Mouse (Mus musculus): Measurements from ENCODE around the gene Upf3b. TPM values are rescaled to one million over a fixed set of nuclear protein-coding genes. Genes with fewer than 3 reads are reported as not detected.
"Not testable (repeated sequence)": the region's sequence is repeated elsewhere in the genome, so short reads cannot be mapped to it uniquely, and the experiment has no call there.

Gene Upf3b
- total RNA-seq, 2 experiments from 2014 or later: 6.7 to 10.2 TPM

DNA sequence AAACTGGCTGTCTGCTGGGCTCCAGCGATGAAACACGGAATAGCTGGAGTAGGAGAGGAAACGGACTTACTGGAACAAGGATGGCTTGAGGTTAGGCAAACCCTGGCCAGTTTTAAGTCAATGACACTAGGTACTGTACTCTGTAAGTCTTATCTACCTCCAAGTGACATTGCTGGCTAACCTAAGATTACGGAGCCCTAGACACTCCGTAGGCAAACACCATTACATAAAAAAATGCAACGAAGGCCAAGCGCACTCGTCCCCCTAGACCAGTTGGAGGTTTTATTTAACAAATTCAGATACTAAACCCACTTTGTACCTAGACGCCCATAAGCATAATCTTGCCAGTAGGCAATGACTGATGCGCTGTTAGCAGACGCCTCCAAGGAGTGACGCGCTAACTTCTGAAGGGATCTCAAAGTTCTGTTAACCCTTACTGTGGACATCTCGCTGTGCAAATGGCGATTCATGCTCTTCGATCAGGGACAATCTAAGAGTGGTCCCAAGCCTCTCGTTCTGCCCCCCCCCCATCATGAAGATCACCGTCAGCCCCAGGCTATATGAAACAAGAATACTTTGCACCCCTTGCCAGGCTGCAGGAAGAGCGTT lies 25.7 kb downstream of the Upf3b start:
- intact Hi-C loops (cut with DNase I): no loop called here

DNA sequence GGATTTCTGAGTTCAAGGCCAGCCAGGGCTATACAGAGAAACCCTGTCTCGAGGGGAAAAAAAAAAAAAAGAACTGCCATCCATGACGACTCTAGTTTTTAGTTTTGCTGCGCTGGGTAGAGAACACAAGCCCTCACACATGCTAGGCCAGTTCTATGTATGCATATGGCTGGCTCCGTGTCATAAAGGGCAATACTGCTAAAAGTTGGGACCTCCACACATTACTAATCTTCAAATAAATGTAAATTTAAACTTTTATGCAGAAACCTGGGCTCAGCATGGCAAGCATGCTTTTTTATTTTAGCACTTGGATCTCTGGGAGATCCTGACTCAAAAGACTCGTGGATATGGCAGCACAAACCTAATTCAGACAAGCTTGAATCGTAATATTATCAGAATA lies 28.9 kb downstream of the Upf3b start:
- no peak for DNase-seq
- intact Hi-C loops (cut with DNase I): no loop called here

More for the DNA sequence above, 25.7 kb downstream of the Upf3b start:
- peak in 1 of 2 experiments; percentile 19 for DNase-seq

DNA sequence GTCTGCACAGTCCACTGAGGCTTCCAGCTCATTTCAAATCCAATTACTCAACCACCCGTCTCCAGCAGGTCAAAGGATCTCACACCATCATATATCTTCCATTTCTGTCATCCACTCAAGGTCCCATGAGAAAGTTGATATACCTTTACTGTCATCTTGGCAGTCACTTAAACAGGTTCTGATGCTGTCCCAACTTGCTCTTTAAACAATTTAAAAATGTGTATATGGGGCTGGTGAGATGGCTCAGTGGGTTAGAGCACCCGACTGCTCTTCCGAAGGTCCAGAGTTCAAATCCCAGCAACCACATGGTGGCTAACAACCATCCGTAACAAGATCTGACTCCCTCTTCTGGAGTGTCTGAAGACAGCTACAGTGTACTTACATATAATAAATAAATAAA lies 29.8 kb downstream of the Upf3b start:
- intact Hi-C loops (cut with DNase I): not testable (repeated sequence)

DNA sequence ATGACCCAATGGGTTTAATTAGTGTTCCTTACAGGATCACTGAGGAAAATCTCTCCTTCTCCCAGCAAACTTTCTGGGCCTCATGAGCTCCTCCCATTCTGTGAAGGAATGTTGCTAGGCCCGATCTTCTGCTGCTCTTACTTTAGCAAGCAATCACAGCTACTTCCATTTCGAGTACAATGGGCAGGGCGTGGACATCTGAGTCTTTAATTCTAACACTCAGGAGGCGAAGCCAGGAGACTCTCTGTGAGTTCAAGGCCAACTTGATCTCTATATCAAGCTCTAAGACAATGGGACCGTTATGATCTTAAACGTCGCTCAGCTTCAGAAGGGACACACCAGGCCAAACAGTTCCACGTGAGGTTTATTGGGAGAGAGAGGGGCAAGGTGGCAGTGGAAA lies 33.5 kb downstream of the Upf3b start:
- intact Hi-C loops (cut with DNase I): loop anchor here (10.0 kb wide), 1 partner anchor 312 kb away; no protein-coding TSS in a partner anchor
- DNase-seq: no peak

More for the DNA sequence above, 29.8 kb downstream of the Upf3b start:
- not testable (repeated sequence) for DNase-seq

DNA sequence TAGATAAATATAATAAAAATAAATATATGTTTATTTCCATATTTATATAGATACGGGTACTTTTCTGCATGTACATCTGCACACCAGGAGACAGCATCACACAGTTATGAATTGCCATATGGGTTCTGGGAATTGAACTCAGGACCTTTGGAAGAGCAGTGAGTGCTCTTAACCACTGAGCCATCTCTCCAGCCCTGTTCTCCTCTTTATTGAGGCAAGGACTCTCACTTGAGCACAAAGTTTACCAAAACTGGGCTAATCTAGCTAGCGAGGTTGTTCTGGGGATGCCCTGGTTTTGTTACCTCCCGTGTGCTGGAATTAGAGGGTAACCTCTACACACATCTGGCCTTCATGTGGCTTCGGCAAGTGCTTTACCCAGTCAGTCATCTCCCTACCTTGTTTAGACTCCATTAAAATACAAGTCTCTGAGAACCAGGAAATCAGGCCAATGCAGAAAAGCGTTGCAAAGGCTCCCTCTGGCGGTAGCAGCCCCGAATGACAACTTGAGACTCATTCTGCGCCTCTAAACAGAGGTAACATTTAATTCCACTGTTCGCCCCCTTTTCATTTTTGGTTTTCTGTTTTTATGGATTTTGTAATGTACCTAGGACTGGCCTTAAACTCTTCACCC lies 35.7 kb downstream of the Upf3b start:
- intact Hi-C loops (cut with DNase I): loop anchor here (10.0 kb wide), 1 partner anchor 310 kb away; no protein-coding TSS in a partner anchor

DNA sequence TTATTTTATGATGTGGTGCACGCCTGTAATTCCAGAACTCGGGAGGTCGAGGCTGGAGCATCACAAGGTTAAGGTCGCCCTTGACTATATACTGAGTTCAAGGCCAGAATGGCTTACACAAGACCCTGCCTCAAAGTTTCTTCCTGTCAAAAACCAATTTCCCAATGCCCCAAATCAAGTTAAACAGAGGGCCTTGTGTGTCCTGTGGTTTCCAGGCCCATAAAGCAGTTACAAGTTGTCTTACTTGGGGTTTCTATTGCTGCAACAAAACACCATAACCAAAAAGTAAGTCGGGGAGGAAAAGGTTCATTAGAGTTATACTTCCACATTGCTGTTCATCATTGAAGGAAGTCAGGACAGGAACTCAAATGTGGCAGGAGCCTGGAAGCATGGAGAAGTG lies 41.4 kb downstream of the Upf3b start:
- DNase-seq: no peak
- intact Hi-C loops (cut with DNase I): no loop called here

More for the DNA sequence above, 35.7 kb downstream of the Upf3b start:
- DNase-seq: peak; percentile 44 to 72

DNA sequence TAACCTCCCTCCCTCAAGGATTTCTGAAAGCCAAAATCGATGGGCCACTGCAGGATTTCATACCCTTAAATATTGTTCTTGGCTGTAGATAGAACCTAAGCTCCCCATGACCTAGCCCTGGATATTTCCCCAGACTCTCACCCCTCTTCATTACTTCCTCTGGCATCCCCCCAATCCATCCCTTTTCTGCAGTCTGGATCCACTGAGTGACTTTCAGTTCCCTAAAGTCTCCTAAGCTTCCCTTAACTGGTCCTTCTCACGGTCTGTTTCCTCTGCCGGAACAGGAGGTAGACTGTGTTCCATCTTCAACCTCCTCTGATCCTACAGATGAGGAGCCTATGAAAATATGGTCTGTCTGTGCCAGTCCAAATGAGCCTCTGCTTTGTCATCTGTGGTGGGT lies 42.8 kb downstream of the Upf3b start:
- DNase-seq: no peak
- intact Hi-C loops (cut with DNase I): no loop called here

DNA sequence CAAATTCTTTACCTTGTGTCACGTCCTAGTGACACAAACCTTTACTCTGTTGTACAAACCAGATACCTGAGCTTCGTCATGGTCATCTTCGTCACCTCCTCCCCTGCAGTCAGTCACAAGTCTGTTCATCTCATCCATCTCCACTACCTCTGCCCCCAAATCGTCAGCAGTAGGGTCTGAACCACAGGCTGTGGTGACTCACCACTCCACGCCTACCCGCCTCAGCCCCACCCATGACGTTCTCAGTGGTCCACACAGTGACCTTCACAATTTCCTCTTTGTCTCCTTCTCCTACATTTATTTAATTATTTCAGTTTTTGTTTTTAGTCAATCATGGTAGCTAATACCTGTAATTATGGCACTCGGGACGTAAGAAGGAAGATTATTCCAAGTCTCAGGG lies 46.2 kb downstream of the Upf3b start:
- intact Hi-C loops (cut with DNase I): no loop called here
- DNase-seq: no peak

DNA sequence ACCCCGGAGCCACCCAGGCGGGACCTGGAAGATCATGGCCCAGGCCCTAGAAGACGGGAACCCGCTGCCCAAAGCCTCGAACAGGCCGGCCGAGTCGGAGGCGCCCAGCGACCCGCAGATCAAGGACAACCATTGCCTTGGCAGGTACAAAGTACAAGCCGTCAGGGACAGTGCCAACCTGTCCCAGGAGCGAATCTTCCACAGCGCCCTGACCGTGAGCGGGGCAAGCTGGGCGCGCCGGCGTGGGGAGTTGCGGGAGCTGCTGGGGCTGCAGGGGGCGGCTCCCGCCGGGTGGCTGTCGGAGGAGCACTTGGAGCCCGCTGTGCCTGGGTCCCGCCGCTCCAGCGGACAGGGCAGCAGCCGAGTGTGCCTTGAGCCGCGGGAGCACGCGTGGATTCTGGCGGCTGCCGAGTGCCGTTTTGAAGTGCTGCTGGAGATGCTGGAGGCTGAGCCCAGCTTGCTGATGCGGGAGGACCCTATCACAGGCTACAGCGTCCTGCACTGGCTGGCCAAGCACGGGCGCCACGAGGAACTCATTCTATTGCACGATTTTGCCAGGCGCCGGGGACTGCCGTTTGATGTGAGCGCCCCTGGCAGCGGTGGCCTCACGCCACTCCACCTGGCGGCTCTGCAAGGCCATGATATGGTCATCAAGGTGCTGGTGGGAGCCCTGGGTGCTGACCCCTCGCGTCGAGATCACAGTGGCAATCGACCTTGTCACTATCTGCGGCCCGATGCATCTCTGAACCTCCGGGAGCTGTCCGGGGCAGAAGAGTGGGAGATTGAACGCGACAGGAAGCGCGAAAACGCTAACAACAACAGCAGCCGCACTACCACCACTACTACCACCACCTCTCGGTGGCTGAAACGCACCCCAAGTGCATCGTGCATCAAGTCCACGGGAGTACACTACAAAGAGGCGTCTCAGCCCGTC lies 61.0 kb downstream of the Upf3b start:
- intact Hi-C loops (cut with DNase I): no loop called here
- DNase-seq: peak in 1 of 2 experiments; percentile 3

DNA sequence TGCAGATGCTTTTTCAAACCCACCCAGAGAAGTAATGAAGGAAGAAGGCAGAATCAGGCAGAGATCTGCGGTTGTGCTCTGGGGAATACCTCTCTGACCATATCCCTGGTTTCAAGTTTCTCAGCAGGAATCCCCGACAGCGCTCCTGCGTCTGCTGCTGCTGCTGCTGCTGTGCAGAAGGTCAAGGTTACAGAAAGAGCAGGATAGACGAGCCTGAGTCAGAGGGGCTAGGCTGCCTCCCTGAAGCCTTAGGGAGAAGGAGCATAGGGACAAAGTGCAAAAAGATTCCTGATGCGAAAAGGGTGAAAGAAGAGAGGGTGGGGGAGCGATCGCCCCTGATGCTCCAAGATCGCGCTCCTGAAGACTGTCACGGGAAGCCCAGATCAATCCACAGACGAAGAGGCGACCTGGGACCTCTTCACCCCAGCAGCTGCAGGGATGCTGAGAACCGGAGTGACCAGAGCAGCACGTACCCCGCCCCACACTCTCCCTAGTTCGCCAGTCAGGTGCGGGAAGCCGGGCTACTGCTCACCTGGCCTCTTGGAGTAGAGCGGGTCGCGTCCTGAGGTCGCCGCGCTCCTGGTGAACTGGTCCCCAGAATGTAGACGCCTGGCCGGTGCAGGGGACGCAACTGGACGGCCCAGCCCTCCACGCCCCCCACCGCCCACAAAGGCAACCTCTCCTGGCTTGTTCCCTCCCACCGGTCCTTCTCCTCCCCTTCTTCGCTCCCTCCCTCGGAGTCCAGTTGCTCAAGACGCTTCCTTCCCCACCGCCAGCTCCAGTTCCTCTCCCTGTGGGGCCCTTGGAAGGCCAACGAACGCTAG lies 61.8 kb downstream of the Upf3b start, which contains the start of gene Sowahd:
Gene Sowahd, plus strand, starts transcription at position 780 of the 824 bp plus-strand sequence.
- no peak for DNase-seq
- intact Hi-C loops (cut with DNase I): no loop called here

DNA sequence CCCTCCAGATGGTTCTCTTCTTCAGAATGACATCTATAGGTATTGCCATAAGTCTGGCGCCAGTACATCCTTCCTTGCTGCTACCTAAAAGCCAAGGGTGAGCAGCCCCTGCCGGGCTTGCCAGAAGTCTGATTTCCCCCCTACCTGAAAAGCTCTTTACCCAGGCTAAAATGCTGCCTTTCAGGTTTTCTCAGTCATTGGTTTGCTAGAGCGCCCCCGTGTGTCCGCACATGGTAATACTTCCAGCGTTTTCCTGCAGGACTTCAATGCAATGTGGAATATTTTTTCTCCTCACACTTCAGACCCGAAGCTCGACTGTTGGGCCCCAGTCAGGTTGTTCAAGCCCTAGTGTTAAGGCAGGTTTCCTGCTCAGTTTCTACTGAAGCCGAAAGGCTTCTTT lies 67.4 kb downstream of the Upf3b start:
- DNase-seq: peak; percentile 44 to 65
- intact Hi-C loops (cut with DNase I): no loop called here

Other genes starting within 250 kb of the Upf3b start
- 10 to 100 TPM; 75.9 to 77.4 TPM for gene Ube2a, start 236.4 kb downstream of the Upf3b start, total RNA-seq (2021)
- gene C330007P06Rik, start 236.2 kb downstream of the Upf3b start, total RNA-seq (2021): 10 to 100 TPM; 16.3 to 17.4 TPM
- gene Nkrf, start 207.4 kb downstream of the Upf3b start, total RNA-seq (2021): 1 to 10 TPM; 3.4 to 3.8 TPM
- gene Sept6, start 118.5 kb downstream of the Upf3b start, total RNA-seq (2021): 10 to 100 TPM in 1 of 2 experiments, 1 to 10 TPM in 1; 7.8 to 11.4 TPM
- not detected for gene Sowahd, start 61.5 kb downstream of the Upf3b start, total RNA-seq (2021)
- gene Rpl39, start 24.9 kb downstream of the Upf3b start, total RNA-seq (2021): 100 to 1,000 TPM; 332 to 382 TPM
- gene Nkap, start 16.5 kb upstream of the Upf3b start, total RNA-seq (2021): 10 to 100 TPM in 1 of 2 experiments, 1 to 10 TPM in 1; 9.3 to 11.2 TPM
- gene Akap14, start 58.5 kb upstream of the Upf3b start, total RNA-seq (2021): not detected
- gene Ndufa1, start 80.8 kb upstream of the Upf3b start, total RNA-seq (2021): 100 to 1,000 TPM; 877 to 921 TPM
- 1 to 10 TPM; 1.9 to 2.1 TPM for gene Rnf113a1, start 80.9 kb upstream of the Upf3b start, total RNA-seq (2021)
- not detected for gene Gm9, start 100.7 kb upstream of the Upf3b start, total RNA-seq (2021)
- gene Rhox1, start 111.9 kb upstream of the Upf3b start, total RNA-seq (2021): not detected
- gene Rhox2a, start 134.7 kb upstream of the Upf3b start, total RNA-seq (2021): not detected
- gene Rhox3a, start 139.6 kb upstream of the Upf3b start, total RNA-seq (2021): not detected
- gene Rhox4a, start 155.0 kb upstream of the Upf3b start, total RNA-seq (2021): not detected

Measured in heart, postnatal 14 days (tissue).